Mouse (Mus musculus) hindbrain, embryonic 16.5 days (tissue): Measurements from ENCODE around the gene Tnc. TPM values are rescaled to one million over a fixed set of nuclear protein-coding genes. Genes with fewer than 3 reads are reported as not detected.

Experiments used
- polyA plus RNA-seq: library from polyadenylated mRNA; unstranded; fragments of >200 nt; fragmentation: Nextera tagmentation; extraction: Ambion mirVana; gene quantifications from 2 replicates; pipeline ENCODE4 v1.2.1, GENCODE M21; 2015

Gene Tnc
- polyA plus RNA-seq, 1 experiment from 2014 or later, result 53.3 TPM

Other genes with a start within 250 kb of the Tnc start
- gene Tnfsf8, start 185.7 kb downstream of the Tnc start, polyA plus RNA-seq, result 0.10 TPM in 1 of 2 replicates, not detected in the other